Mouse (Mus musculus) monocyte, adult 2 months (primary cell): ENCODE measurements around the gene Rxylt1.

Source experiments
- DNase-seq, 2 experiments: peaks; one replicate each; pipeline ENCODE4 v3.0.0; 2022; ENCODE audit warnings: low spot score in 2 of 2, low read depth in 1 of 2

The Rxylt1 gene

DNA sequence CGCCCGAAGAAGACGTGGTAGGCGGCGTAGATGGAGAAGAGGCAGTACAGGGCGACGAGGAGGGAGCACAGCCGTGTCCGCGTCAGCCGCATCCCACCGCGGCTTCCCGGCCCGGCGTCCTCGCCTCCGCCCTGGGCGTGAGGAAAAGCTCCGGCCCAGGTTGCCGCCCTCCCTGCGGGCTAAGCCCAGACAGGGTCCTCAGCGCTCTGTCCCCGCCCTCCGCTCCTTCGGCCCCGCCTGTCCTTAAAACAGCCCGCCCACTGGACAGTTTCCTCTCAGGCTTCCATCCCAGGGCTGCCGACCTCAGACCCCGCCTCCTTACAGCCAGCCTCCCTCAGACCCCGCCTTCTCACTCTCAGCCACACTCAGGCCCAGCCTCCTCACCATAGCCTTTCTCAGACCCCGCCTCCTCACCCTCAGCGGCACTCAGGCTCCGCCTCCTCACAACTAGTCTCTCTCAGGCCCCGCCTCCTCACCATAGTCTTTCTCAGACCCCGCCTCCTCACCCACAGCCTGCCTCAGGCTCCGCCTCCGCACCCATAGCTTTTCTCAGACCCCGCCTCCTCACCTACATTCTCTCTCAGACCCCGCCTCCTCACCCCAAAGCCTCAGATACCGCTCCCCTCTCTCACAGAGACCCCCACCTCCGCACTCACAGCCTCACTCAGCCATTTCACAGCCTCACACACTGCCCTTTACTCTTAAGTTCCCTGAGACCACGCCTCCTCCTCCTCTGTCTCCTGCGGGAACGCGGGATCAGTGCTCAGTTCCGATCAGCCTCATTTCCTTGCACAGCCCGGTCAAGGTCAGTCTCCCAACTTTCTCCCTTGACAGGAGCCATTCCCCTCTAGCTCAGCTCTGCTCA, at the start of gene Rxylt1:
Gene Rxylt1 (minus strand): TSS at position 392 of the 865 bp plus-strand sequence.
- DNase-seq, result peak; percentile 88 to 92

DNA sequence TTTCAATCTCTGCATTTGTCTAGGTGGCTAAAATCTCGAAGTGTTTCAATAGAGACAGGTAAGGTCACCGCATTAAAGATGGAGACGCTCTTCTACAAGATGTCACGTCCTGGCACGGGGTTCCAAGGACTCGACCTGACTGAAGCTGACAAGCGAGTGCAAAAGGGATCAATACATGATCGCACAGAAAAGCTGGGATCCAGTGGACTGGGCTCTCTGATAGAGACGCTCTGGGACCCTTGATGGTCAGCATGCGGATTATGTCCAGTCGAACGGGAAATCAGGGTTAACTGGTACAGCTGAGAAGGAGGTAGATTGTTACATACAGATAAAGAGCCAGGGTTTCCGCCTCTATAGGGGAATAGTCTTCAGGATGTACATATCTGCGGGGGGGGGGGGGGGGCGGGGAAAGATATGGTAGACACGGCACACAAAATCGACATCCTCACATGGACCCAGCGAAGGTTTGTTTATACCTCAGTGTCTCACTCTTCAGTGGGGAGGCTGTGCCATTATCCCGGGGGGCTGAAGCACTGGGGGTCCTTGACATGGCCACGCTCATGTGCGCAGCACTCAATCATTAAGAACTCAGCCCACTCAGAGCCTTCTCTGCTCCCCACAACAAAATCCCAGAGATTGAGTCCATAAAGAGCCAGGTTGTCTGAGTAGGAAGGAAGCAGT, 24.3 kb upstream of the Rxylt1 start:
- no peak for DNase-seq

DNA sequence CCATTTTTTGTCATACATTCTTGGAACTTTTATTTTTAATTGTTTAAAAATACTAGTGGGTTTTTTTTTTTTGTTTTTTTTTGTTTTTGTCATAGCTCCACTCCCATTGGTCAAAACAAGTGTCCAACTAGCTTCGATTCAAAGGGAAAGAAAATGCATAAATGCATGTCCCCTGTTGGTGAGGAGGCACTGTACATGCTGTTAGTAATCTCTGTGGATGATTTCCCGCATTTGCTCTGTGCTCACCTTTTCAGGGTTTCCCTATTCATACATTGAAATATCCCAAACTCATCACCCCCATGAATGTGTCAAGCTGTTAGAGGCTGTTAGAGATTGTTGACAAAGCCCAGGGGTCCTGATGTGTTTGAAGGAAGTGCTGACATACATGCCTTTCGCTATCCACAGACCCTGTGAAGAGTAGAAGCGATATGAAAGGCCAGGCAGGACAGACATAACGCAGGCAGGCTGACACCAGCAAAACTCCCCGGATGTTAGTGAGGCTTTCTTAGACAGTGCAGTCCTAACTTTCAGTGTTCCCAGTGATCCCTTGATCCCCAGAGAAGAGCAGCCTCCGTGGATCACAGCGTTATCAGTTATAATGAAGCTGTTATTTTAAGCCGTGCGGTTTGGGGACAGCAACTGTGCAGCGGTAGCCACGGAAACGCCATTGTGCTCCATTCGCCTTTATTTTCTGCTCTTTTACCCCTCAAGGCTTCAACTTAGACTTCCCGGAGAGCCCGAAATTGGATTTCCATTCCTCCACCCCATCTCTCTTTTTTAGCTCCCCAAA, 23.5 kb upstream of the Rxylt1 start:
- DNase-seq, result no peak

DNA sequence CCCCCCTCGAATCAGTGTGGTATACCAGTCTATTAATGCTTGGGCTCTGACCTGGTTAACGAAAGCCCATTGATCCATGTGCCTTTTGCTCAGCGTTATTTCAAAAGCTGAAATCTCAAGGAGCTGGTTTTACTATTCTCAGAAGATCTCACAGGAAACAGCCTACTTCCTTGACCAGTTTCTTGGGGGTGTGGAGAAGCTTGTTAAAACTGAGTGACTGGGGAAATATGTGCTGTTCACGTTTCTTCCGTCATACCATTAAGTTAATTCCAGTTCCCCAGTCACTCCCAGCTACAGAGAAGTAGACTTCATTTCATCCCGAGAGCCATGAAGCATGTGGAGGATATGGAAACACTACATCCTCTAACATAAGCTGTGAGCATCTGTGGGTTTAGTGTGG, 22.3 kb upstream of the Rxylt1 start:
- no peak for DNase-seq

DNA sequence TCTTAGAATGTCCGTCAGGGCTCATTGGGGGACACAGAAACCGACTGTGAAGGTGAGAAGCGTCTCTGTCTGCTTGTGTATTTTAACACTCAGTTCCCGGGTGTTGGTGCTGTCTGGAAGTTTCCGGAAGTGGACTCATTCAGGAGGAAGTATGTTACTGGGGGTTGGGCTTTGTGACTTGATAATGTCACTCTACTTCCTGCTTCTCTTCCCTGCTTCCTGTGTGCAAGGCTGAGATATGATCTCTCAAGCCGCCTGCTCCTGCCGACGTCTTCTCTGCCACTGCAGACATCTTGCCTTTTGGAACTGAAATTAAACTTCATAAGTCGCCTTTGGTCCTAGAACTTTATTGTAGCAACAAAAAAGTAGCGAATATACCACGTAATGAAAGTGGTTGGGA, 19.5 kb upstream of the Rxylt1 start:
- no peak for DNase-seq

DNA sequence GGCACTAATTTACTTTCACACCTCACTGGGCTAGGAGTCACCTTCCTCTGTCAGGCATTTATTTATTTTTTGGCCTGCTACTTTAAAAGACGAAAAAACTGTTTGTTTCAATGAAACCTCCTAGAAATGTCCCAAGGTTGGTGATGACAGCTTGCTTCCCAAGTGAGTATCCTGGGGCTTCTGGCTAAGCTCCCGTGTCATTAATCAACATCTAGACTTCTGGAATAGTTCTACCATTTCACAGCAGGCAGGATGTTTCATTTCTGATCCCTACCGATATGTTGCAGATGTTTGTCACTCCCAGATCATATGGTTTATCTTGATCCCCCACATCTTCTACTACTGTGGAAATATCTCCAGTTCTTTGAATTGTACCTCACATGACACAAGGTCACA, 9.5 kb upstream of the Rxylt1 start:
- DNase-seq, result no peak

DNA sequence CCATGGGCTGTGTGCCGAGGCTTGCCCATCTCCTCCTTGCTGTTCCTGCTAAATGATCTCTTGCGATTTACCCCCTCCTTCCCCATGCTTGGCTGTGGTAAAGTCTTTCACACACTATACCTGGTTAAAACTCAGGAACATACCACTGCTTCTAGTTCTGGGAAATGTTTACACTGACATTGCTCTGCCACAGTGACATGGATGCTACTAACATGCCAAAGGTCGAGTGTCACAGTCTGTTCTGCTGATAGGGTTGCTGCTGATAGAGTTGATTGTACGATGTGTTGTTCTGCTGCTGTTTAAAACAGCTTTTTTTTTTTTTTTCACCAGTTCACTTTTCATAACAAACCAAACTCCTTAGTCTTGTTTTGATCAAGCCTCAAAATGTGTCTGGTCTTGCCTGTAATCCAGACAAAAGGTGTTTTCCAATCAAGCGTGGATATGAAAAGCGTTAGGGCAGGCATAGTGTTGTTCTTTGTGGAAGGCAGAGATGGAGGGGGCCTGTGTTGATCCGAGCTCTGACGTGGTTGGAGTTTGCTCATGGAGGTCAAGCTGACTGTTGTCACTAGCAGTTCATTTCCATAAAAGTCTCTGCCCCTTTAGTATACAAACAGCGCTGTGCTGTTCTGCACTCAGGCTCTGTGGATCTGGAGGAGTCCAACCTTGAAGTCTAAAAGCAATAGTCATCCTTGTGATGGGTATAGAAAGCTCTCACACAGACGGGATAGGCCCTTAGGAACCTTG, 8.9 kb upstream of the Rxylt1 start:
- DNase-seq, result no peak

DNA sequence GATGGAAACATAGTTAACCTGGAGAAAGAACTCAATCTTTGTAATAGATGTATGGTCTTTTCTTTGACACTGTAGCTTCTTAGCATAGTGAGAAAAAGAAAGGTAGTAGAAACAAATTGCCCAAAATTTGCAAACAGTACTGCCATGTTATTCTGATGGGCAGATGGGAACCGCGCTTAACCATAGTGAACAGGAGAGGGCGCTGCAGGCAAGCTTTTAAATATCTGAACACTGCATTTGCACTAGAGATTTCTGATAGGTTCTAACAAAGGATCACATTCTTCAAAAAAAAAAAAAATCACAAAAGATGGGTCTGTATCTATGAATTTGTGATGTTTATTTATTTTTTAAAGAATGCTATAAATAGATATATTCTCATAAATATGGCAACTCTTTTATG, 8.2 kb upstream of the Rxylt1 start:
- DNase-seq, result peak in 1 of 2 experiments; percentile 3

DNA sequence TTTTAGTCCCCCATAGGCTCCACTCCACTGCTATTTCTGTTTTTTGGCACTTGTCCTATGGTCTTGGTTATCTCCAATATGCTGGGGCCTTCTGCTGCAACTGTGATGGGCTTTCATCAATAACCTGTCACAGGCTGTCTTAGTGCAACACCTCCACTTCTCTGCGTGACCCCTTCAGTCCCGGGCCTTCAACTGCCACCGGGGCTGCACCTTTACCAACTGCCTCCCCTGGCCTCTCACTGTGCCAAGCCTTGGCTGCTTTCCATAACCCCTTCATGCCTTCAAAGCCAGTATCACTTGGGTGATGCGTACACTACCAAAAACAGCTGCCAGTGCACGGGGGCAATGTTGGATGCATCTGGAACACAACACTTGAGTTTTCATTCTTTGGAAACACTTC, 5.5 kb upstream of the Rxylt1 start:
- no peak for DNase-seq

DNA sequence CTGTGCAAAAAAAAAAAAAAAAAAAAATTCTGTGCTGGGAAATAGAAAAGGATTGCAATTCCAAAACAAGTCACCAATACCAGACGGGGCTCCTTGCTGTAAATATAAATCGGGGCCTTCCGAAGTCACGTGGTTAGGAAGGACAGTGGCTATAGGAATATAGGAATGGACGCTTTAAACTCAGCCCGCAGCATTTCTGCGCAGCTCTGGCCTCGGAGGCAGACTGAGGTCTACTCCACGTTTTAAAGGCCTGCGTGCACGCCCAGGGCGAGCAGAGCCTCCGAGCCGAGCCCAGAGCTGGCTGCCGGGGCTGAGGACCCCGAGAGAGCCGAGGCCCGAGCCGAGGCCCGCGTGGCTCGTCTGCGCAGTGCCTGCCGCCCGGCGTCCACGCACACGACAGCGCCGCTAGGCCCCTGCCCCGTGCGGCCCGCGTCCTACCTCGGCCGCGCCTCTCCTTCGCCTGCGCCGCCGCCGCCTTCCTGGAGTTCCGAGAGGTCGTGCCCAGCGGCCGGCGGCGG, 650 bp downstream of the Rxylt1 start:
- DNase-seq, result no peak

DNA sequence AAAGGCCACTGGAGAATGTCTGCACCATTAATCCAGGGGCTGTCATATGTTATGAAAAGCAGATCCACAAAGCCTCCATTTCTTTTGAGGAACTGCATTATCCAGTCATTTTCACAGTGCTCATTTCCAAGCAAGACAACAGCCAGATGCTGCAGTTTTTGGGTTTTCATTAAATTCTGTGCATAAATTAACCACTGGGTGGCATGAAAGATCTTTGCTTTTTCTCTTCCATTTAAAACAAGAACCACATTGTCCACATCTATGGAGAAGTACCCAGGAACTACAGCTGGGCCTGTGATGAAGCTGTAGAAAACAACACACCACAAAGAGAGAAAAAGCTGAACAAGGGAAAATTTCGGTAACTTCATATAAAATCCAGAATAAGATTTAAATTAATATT, 6.7 kb downstream of the Rxylt1 start:
- DNase-seq, result no peak

DNA sequence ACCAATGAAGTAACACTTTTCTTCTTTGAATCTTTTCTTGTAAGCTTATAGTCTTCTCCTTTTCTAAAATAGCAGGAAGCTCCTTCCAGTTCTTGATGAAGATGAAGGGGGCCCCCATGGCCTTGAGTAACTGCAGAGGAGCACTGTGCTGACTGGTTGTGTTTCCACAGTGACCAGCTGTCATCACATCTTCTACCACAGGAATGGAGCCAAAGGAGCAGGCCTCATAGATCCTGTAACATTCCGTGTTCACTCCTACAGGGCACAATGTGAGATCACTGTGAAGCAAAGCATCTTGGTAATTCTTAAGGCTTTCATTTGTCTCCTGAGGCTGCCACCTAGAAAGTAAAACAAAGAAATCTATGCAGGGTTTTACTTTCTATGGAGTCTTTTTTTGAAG, 15.8 kb downstream of the Rxylt1 start:
- DNase-seq, result no peak

DNA sequence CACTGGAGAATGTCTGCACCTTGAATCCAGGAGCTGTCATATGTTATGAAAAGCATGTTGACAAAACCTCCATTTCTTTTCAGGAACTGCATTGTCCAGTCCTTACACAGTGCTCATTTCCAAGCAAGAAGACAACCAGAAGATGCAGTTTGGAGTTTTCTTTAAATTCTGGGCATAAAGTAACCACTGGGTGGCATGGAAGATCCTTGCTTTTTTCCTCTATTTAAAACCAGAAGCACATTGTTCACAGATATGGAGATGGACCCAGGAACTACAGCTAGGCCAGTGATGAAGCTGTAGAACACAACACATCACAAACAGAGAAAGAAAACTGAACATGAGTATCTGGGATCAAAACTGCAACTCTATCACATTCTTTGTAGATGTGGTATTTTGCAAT, 28.0 kb downstream of the Rxylt1 start:
- no peak for DNase-seq

DNA sequence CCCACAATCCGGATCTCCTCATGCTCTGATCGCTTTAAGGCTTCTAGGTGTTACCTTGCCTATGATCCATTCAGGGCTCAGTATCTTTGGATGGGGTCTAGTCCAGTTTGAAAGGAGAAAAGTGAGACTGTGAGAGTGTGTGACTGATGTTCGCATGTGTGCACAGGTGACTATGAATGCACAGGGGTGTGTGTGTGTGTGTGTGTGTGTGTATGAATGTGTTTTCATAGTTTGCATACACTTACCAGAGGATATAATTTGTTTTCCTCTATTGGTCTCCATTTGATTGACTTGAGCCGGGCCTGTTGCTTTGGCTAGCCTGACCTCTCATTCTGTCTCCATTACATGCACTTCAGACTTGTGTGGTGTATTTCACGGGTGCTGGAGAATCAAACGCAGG, 41.3 kb downstream of the Rxylt1 start:
- no peak for DNase-seq

DNA sequence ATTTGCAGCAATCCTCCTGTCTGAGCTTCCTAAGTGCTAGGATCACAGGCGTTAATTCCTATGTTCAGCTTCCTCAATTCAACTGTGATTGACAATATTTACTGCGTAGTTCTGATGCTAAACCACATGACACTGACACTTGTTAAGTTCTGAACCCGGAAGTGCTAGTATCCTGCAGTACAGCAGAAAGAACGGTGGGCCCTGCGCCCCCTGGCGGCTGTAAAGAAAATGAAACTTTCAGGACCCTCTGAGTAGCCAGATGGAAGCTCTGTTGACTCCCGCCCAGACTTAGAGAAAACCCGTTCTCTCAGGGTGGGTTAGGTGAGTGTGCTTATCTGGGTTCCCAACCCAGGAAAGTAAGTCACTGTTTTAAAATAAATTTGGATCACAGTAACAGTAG, 42.6 kb downstream of the Rxylt1 start:
- peak in 1 of 2 experiments; percentile 23 for DNase-seq

DNA sequence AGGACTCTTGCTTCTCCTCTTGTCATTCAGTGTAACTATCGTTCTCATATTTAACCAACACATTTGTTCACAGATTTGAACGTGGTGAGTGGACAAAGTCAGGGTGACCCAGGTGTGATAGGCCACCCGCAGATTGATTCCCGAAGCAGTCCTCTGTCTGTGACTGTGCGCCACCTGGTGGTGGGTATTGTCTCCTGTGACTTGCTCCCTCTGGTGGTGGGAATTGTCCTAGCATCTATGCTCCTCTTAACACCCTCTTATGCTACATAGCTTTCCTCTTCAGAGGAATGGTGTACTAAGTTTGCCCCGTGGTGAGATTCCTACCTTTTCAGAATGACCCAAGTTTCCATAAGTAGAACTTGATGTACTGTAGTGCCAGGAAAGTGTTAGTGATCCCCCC, 45.3 kb downstream of the Rxylt1 start:
- peak; percentile 58 to 69 for DNase-seq

DNA sequence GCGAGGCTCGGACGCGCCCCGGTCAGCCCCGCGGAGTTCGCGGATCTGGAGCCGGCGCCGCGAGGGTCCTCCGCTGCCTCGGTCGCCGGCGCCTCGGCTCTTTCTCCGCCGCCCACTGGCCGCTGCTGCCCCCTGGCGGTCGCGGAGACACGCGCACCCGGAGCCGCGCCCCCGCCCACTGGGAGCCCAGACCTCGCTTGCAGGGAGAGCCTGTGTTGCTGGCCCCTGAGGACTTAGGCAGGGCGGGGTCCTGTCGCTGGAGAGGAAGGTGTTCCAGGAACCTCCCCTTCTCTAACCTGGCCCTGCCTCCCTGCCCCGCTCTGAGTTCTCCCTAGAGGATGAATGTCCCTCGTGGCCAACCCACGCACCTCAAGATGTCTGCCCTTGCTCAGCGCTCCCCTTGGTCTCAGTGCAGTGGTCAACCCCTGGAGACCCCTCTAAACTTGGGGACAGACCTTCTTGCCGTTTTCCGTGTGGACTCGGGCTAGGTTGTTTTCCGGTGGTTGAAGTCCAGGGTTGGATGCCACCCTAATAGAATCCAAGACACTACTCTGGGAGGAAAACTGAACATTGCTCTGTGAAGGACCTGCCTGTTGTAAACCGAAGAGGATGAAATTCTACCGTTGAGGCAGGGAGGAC, 49.3 kb downstream of the Rxylt1 start:
- DNase-seq, result peak; percentile 31 to 64

DNA sequence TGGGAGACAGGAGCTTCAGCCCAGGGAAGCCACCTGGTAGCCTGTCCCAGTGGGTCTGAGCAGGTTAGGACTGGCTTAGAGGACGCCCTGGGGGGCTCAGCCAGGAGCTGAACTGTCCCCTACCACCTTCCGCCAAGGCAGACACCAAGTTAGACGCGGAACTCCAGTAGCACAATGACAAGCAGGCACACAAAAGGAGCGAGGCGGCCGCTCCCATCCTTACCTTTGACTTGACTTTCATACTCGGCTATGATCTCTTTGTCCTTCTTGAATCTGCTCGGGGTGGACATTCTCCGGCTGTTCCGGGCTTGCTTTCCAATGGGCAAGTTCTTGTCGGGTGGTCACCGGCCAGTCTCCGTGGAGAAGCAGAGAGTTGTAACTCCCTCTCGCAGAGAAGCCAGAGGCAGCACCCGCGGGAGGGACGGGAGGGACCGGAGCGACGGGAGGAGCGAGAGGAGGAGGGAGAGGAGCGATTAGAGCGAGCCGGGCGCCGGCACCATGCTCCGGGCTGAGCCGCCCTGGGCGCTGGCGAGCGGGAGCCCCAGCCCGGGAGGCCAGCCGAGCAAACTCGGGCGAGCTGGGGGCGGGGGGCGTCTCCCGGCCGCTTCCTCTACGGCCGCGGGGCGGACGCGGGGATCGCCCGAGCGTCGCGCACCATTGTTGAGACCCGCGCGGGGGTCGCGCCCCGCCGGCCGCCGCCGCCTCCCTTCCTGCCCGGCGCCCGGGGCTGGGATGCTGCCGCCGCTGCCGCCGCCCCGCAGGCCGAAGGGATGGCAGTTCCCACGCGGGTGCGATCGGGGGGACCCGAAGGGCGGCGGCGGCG, 50.1 kb downstream of the Rxylt1 start, which contains the start of gene Srgap1:
Gene Srgap1 (minus strand): TSS at position 412 of the 823 bp plus-strand sequence.
- no peak for DNase-seq

DNA sequence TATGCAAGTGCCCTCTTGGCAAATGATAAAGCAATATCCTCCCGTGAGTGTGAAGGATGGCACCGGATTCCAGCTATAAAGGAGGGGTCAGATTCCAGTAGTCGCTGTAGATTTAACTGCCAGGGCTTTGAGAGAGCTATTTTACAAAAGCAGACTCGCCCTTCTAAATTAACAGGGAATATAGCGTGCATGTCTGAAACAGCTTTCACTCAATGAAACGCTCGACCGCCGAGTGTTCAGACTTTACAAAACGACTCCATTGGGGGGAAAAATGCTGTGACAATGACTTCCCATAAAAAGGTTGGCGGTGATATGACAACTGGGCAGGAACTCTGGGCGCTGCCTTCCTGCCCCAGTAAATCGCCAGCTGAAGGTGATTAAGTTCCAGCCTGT, 50.7 kb downstream of the Rxylt1 start:
- DNase-seq, result no peak
